Mouse (Mus musculus) CD8-positive naive resting alpha-beta T cell, adult 57 days (primary cell): ENCODE measurements around the gene Map3k10. TPM values are rescaled to one million over a fixed set of nuclear protein-coding genes. Genes with fewer than 3 reads are reported as not detected.

Experiments
- total RNA-seq: library from RNA; stranded (reverse); gene quantifications from one replicate; pipeline ENCODE4 v1.2.4, GENCODE M21; 2023

The Map3k10 gene
- 15.2 TPM for total RNA-seq

DNA sequence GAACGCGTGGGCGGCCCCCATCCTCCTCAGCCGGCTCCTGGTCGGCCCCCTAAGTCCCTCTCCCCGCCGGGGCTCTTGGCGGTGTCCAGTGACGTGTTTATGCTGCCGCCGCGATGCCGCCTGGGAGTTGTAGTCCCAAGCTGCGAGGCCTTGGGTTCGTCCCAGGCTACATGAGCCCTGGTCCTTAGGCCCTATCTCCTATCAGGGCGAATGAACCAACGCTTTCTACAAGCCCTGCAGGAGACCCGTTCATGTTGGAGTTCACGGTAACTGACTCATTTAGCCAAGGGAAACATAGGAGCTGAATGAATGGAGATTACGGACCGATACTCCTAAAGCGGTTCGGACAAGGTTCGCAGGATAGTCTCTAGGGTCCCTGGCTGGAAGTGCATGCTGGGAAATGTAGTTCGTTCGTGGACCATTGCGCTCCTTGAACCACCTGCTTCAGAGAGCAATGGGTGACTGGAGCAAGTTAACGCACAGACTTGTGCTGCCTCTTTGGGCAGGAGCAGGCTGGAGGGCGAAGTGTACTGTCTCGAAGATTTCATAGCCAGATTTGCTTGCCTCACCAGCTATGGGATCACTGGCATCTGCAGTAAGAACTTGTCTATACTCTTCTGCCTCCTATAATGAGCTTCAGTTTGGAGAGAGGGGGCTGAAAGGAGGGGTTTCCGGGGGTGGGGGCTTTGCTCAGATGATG is at the start of gene Map3k10:
TSS of gene Map3k10 (minus strand) at position 77 of the 700 bp plus-strand sequence.

GRCm38 (mm10) chr7:27688815-27689612 is 14.6 kb upstream of the Map3k10 start, which contains the start of gene Zfp607b:
Gene Zfp607b (plus strand): TSS chr7:27689340.

DNA sequence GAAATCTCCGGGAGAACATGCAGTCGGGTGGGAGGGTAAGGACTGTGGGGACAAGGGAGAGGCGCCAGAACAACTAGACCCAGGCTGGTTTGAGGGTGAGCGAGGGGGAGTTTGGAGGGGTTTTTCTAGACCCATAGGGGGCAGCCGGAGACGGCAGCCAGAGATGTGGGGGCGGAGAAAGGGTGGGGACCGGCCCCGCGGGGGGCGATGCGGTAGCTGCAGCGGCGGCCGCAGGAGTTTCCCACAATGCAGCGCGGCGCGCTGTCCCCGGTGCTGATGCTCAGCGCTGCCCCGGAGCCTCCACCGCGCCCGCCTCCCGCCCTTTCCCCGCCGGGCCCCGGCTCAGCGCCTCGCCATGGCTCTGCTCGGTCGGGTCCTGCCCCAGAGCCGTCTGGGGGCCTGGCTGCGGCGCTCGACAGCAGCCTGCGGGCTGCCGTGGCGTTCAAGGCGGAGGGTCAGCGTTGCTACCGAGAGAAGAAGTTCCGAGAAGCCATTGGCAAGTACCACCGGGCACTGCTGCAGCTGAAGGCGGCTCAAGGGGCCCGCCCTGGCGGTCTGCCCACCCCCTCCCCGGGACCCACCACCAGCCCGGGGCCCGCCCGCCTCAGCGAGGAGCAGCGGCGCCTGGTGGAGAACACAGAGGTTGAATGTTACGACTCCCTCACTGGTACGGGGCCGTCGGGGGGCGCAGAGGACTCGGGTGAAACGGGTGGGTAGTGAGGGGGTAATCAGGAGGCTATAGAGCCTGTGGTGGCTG is 20.5 kb downstream of the Map3k10 start, which contains the start of gene Ttc9b:
TSS of gene Ttc9b (plus strand) at position 235 of the 757 bp plus-strand sequence.

Other genes starting within 250 kb of the Map3k10 start
- not detected for gene Sptbn4, start 226.9 kb downstream of the Map3k10 start, total RNA-seq
- 13.1 TPM for gene Blvrb, start 226.6 kb downstream of the Map3k10 start, total RNA-seq
- gene Sertad3, start 200.8 kb downstream of the Map3k10 start, total RNA-seq: 9.9 TPM
- gene Sertad1, start 187.7 kb downstream of the Map3k10 start, total RNA-seq: 59.1 TPM
- gene Prx, start 175.3 kb downstream of the Map3k10 start, total RNA-seq: 0.95 TPM
- gene Hipk4, start 151.3 kb downstream of the Map3k10 start, total RNA-seq: 0.34 TPM
- gene Pld3, start 121.4 kb downstream of the Map3k10 start, total RNA-seq: 135 TPM
- 27.6 TPM for gene 2310022A10Rik, start 121.4 kb downstream of the Map3k10 start, total RNA-seq
- gene Akt2, start 83.0 kb downstream of the Map3k10 start, total RNA-seq: 121 TPM
- not detected for gene Ttc9b, start 20.7 kb downstream of the Map3k10 start, total RNA-seq
- gene Zfp607b, start 14.7 kb upstream of the Map3k10 start, total RNA-seq: 1.9 TPM
- gene Zfp60, start 56.8 kb upstream of the Map3k10 start, total RNA-seq: 11.5 TPM
- gene Zfp626, start 132.6 kb upstream of the Map3k10 start, total RNA-seq: 12.7 TPM
- gene Zfp59, start 164.0 kb upstream of the Map3k10 start, total RNA-seq: 4.7 TPM
- 17.0 TPM for gene Zfp607a, start 182.9 kb upstream of the Map3k10 start, total RNA-seq